Mouse (Mus musculus) layer of hippocampus, adult 11-12 months (tissue): Measurements from ENCODE around the gene Stap2.

Experiments
- DNase-seq: peaks from one replicate; pipeline ENCODE4 v3.0.0; 2022; ENCODE audit warnings: low spot score

Stap2 gene

GRCm38 (mm10) chr17:56024931-56025330 lies 19.5 kb upstream of the Stap2 start:
- DNase-seq: peak; percentile 4

- peak; percentile 4 for DNase-seq
These were observed 19.1 kb upstream of the Stap2 start for GRCm38 (mm10) chr17:56024476-56024875.

- DNase-seq: no peak
These were observed 18.0 kb upstream of the Stap2 start for GRCm38 (mm10) chr17:56023386-56023785.

- DNase-seq: no peak
These were observed 17.6 kb upstream of the Stap2 start for GRCm38 (mm10) chr17:56022989-56023290.

- DNase-seq: no peak
These were observed 17.0 kb upstream of the Stap2 start for GRCm38 (mm10) chr17:56022131-56022988.

GRCm38 (mm10) chr17:56021161-56021910 lies 16.0 kb upstream of the Stap2 start:
- peak; percentile 77 for DNase-seq

GRCm38 (mm10) chr17:56020400-56021084 lies 15.2 kb upstream of the Stap2 start:
- DNase-seq: no peak

- peak; percentile 64 for DNase-seq
These were observed 13.2 kb upstream of the Stap2 start for GRCm38 (mm10) chr17:56018347-56019131.

GRCm38 (mm10) chr17:56017848-56018247 lies 12.5 kb upstream of the Stap2 start:
- DNase-seq: no peak

GRCm38 (mm10) chr17:56016793-56017785 lies 11.7 kb upstream of the Stap2 start:
- DNase-seq: no peak

- no peak for DNase-seq
These were observed 11.0 kb upstream of the Stap2 start for GRCm38 (mm10) chr17:56016382-56016781.

GRCm38 (mm10) chr17:56015293-56015692 lies 9.9 kb upstream of the Stap2 start:
- no peak for DNase-seq

- DNase-seq: no peak
These were observed 6.1 kb upstream of the Stap2 start for GRCm38 (mm10) chr17:56011441-56011840.

- DNase-seq: peak; percentile 81
These were observed 5.3 kb upstream of the Stap2 start for GRCm38 (mm10) chr17:56010681-56011080.

- no peak for DNase-seq
These were observed 4.9 kb upstream of the Stap2 start for GRCm38 (mm10) chr17:56010255-56010654.

- no peak for DNase-seq
These were observed 4.5 kb upstream of the Stap2 start for GRCm38 (mm10) chr17:56009962-56010240.

GRCm38 (mm10) chr17:56009088-56009961 lies 3.9 kb upstream of the Stap2 start:
- peak; percentile 93 for DNase-seq

- DNase-seq: peak; percentile 95
These were observed 3.1 kb upstream of the Stap2 start for GRCm38 (mm10) chr17:56008356-56009087.
